In genomic region chr9:52048650-52049081, GRCm38 (mm10) we compare ENCODE assay signal across 7 mouse cellular contexts. TPM values are rescaled to one million over a fixed set of nuclear protein-coding genes. Genes with fewer than 3 reads are reported as not detected.
DNase-seq lines count a peak whose midpoint lies in the region; ATAC-seq lines count a peak whose summit lies in the region.

No protein-coding gene starts in this region.

- H3K27me3 ChIP-seq in forebrain, embryonic 16.5 days (replicated peaks; ENCODE audit: control insufficient read depth, insufficient read depth, low read length) = no peaks in the 10 kb centered on the region

- H3K36me3 ChIP-seq in forebrain, embryonic 16.5 days (ENCODE audit: control insufficient read depth, insufficient read depth) = no peaks in the 10 kb centered on the region

- WGBS in forebrain, embryonic 16.5 days = under 1% methylated on average over 60 of the region's 60 CpGs

- H3K4me1 ChIP-seq in forebrain, embryonic 16.5 days (replicated peaks; ENCODE audit: control insufficient read depth, insufficient read depth, low read length) = peaks cover 26% of the 10 kb centered on the region

- peak; percentile 53 for ATAC-seq in forebrain, embryonic 16.5 days

- H3K9me3 ChIP-seq in forebrain, embryonic 16.5 days (ENCODE audit: control insufficient read depth, low read length) = no peaks in the 10 kb centered on the region

- peak overlapping the region; percentile 66 for H3K4me2 ChIP-seq in forebrain, embryonic 16.5 days (ENCODE audit: low read length)

- intact Hi-C loops in left cerebral cortex, postnatal 10 days (cut with DNase I) = loop anchor here (5.0 kb wide), 1 partner anchor 71 kb away; no protein-coding TSS in a partner anchor

- H3K4me3 ChIP-seq in forebrain, embryonic 16.5 days (replicated peaks; ENCODE audit: low read length) = peak overlapping the region; percentile 95

- DNase-seq in ZHBTc4 (ENCODE audit: low read depth, low spot score) = peak; percentile 61
- peak; percentile 43 for DNase-seq in cerebellum, adult 11-12 months
- DNase-seq in heart, postnatal 4 days = peak; percentile 56
- DNase-seq in left cerebral cortex, postnatal 10 days (ENCODE audit: extremely low spot score in 1 of 2, low spot score in 2 of 2) = peak; percentile 5 to 56
- peak; percentile 47 for DNase-seq in mesoderm, embryonic 11.5 days (ENCODE audit: low read depth, low spot score)
- peak; percentile 64 to 80 for DNase-seq in spleen, postnatal 10 days (ENCODE audit: low spot score in 2 of 2)

- peak overlapping the region; percentile 96 for H3K9ac ChIP-seq in forebrain, embryonic 16.5 days (replicated peaks; ENCODE audit: low read depth, low read length)

- peak overlapping the region; percentile 99 for H3K27ac ChIP-seq in forebrain, embryonic 16.5 days (ENCODE audit: low read length)

RNA-seq across cellular contexts. Expression of gene Rdx, which starts 1.7 kb away (rescaled TPM):
- 87.8 and 109 TPM in 2 replicates for polyA plus RNA-seq in forebrain, embryonic 16.5 days (2015; fragmentation: Nextera tagmentation; extraction: Ambion mirVana)
- 100 to 1,000 TPM; 124 TPM for total RNA-seq in heart, postnatal 4 days (2021)
- 10 to 100 TPM; 54.1 to 54.4 TPM for total RNA-seq in left cerebral cortex, postnatal 10 days (2021)

Comparison
In these comparisons a context has a peak if more than half of its experiments do, and no peak if none do; other contexts are left out.
1. Peak in every context shown above with its lines: DNase-seq, ATAC-seq, H3K4me3 ChIP-seq and H3K27ac ChIP-seq.